Mouse (Mus musculus) forebrain, embryonic 12.5 days (tissue): ENCODE results near the gene Olfr787. TPM values are rescaled to one million over a fixed set of nuclear protein-coding genes. Genes with fewer than 3 reads are reported as not detected.

Experiments used
- ATAC-seq: fragments of 200-750 bp; cut with Nextera tagmentation; 2 replicates; pipeline ENCODE4 v1.8.0; 2017; ENCODE audit warnings: moderate TSS enrichment; ENCODE audit not compliant: low FRiP score
- H3K27ac ChIP-seq: fragments of 300-500 bp; sonication (generic); 2 replicates; pipeline ENCODE4 v1.5.1; 2016; ENCODE audit warnings: mild to moderate bottlenecking
- H3K27me3 ChIP-seq: fragments of 300-500 bp; sonication (generic); 2 replicates; pipeline ENCODE4 v1.6.1; 2016; ENCODE audit warnings: mild to moderate bottlenecking
- H3K36me3 ChIP-seq: fragments of 300-500 bp; sonication (generic); replicated peaks from 2 replicates; pipeline ENCODE4 v1.6.1; 2016; ENCODE audit warnings: mild to moderate bottlenecking
- H3K4me1 ChIP-seq: fragments of 300-500 bp; sonication (generic); 2 replicates; pipeline ENCODE4 v1.6.1; 2016
- H3K4me2 ChIP-seq: fragments of 300-500 bp; sonication (generic); 2 replicates; pipeline ENCODE4 v1.6.1; 2016; ENCODE audit warnings: mild to moderate bottlenecking, moderate library complexity
- H3K4me3 ChIP-seq: fragments of 300-500 bp; sonication (generic); replicated peaks from 2 replicates; pipeline ENCODE4 v1.5.1; 2016; ENCODE audit warnings: mild to moderate bottlenecking
- H3K9ac ChIP-seq: fragments of 300-500 bp; sonication (generic); 2 replicates; pipeline ENCODE4 v1.6.1; 2016; ENCODE audit warnings: mild to moderate bottlenecking
- H3K9me3 ChIP-seq: fragments of 300-500 bp; sonication (generic); 2 replicates; pipeline ENCODE4 v1.6.1; 2016
- WGBS: fragments of 180-500 bp; shearing (Covaris S2); methylation state at CpG from one replicate; pipeline ENCODE4 v1.1.7; 2016; 5-methylcytosine and 5-hydroxymethylcytosine counted together
- polyA plus RNA-seq: library from polyadenylated mRNA; unstranded; fragments of >200 nt; fragmentation: Nextera tagmentation; extraction: Ambion mirVana; gene quantifications from 2 replicates; pipeline ENCODE4 v1.2.1, GENCODE M21; 2016

The Olfr787 gene
- polyA plus RNA-seq = not detected in 2 replicates

- Histone ChIP-seq H3K4me2 (no peak within 1 kb of the TSS), H3K27ac (no peak within 1 kb of the TSS), H3K9ac (no peak within 1 kb of the TSS), H3K9me3 (no peaks in the 10 kb centered on the region), H3K36me3 (no peaks in the 10 kb centered on the region), H3K4me1 (no peaks in the 10 kb centered on the region), H3K27me3 (no peaks in the 10 kb centered on the region), H3K4me3 (no peak within 1 kb of the TSS)
- WGBS = 89% methylated on average over 3 of the region's 3 CpGs
- no peak for ATAC-seq
Measured at GRCm38 (mm10) chr10:129461562-129461961, at the start of gene Olfr787. Gene Olfr787, plus strand, starts transcription at chr10:129461862.

GRCm38 (mm10) chr10:129427006-129427405, 34.7 kb upstream of the Olfr787 start, which contains the start of gene Olfr786:
Gene Olfr786, plus strand, starts transcription at chr10:129427306.
- Histone ChIP-seq H3K9me3 (no peaks in the 10 kb centered on the region), H3K9ac (no peak within 1 kb of the TSS), H3K27me3 (no peaks in the 10 kb centered on the region), H3K27ac (no peak within 1 kb of the TSS), H3K4me2 (no peak within 1 kb of the TSS), H3K4me3 (no peak within 1 kb of the TSS), H3K4me1 (no peaks in the 10 kb centered on the region), H3K36me3 (no peaks in the 10 kb centered on the region)
- ATAC-seq = no peak

- no peak within 1 kb of the TSS for H3K27ac ChIP-seq
- H3K9me3 ChIP-seq = no peaks in the 10 kb centered on the region
- H3K4me3 ChIP-seq = no peak within 1 kb of the TSS
- H3K36me3 ChIP-seq = no peaks in the 10 kb centered on the region
- H3K27me3 ChIP-seq = no peaks in the 10 kb centered on the region
- no peaks in the 10 kb centered on the region; the same call in 1 of the 2 replicates for H3K4me1 ChIP-seq
- H3K9ac ChIP-seq = no peak within 1 kb of the TSS
- no peak within 1 kb of the TSS for H3K4me2 ChIP-seq
- no peak for ATAC-seq
Measured at GRCm38 (mm10) chr10:129470698-129471097, 9.0 kb downstream of the Olfr787 start, which contains the start of gene Olfr788. Gene Olfr788, plus strand, starts transcription at chr10:129470998.

- WGBS = 45% methylated on average over 2 of the region's 2 CpGs
- ATAC-seq = no peak
Measured at GRCm38 (mm10) chr10:129473256-129473655, 11.6 kb downstream of the Olfr787 start.

GRCm38 (mm10) chr10:129473723-129474122, 12.1 kb downstream of the Olfr787 start:
- ATAC-seq = 0 out of 2 replicates have a peak, but pooled peaks have one; percentile 20
- Histone ChIP-seq H3K27me3 (no peaks in the 10 kb centered on the region), H3K4me3 (no peak overlapping the region), H3K27ac (no peak overlapping the region), H3K36me3 (no peaks in the 10 kb centered on the region), H3K4me1 (no peaks in the 10 kb centered on the region; the same call in 1 of the 2 replicates), H3K9ac (no peak overlapping the region), H3K4me2 (no peak overlapping the region), H3K9me3 (no peaks in the 10 kb centered on the region)

More at GRCm38 (mm10) chr10:129473256-129473655, 11.6 kb downstream of the Olfr787 start:
- no peaks in the 10 kb centered on the region; the same call in 1 of the 2 replicates for H3K4me1 ChIP-seq
- H3K9me3 ChIP-seq = no peaks in the 10 kb centered on the region
- no peak overlapping the region for H3K9ac ChIP-seq
- H3K4me3 ChIP-seq = no peak overlapping the region
- no peak overlapping the region for H3K4me2 ChIP-seq
- no peaks in the 10 kb centered on the region for H3K36me3 ChIP-seq
- no peak overlapping the region for H3K27ac ChIP-seq
- no peaks in the 10 kb centered on the region for H3K27me3 ChIP-seq

GRCm38 (mm10) chr10:129484452-129484851, 22.8 kb downstream of the Olfr787 start, which contains the start of gene Olfr789:
Gene Olfr789, plus strand, starts transcription at chr10:129484752.
- H3K27me3 ChIP-seq = no peaks in the 10 kb centered on the region

GRCm38 (mm10) chr10:129490101-129490500, 28.4 kb downstream of the Olfr787 start:
- Histone ChIP-seq H3K4me1 (no peaks in the 10 kb centered on the region), H3K27ac (no peak overlapping the region), H3K27me3 (no peaks in the 10 kb centered on the region), H3K9ac (no peak overlapping the region), H3K9me3 (no peaks in the 10 kb centered on the region), H3K4me2 (no peak overlapping the region), H3K36me3 (no peaks in the 10 kb centered on the region), H3K4me3 (no peak overlapping the region)
- 81% methylated on average over 2 of the region's 2 CpGs for WGBS
- no peak for ATAC-seq

More at GRCm38 (mm10) chr10:129484452-129484851, 22.8 kb downstream of the Olfr787 start, which contains the start of gene Olfr789:
- Histone ChIP-seq H3K4me2 (no peak within 1 kb of the TSS), H3K27ac (no peak within 1 kb of the TSS), H3K4me1 (no peaks in the 10 kb centered on the region), H3K9ac (no peak within 1 kb of the TSS), H3K4me3 (no peak within 1 kb of the TSS), H3K36me3 (no peaks in the 10 kb centered on the region), H3K9me3 (no peaks in the 10 kb centered on the region)
- no peak for ATAC-seq
- WGBS = 70% methylated on average over 2 of the region's 2 CpGs

GRCm38 (mm10) chr10:129498192-129498591, 36.5 kb downstream of the Olfr787 start, which contains the start of gene Olfr790:
Gene Olfr790, plus strand, starts transcription at chr10:129498492.
- no peaks in the 10 kb centered on the region for H3K36me3 ChIP-seq
- no peak within 1 kb of the TSS for H3K27ac ChIP-seq
- no peaks in the 10 kb centered on the region for H3K9me3 ChIP-seq

More at GRCm38 (mm10) chr10:129498192-129498591, 36.5 kb downstream of the Olfr787 start, which contains the start of gene Olfr790:
- no peak within 1 kb of the TSS for H3K4me3 ChIP-seq
- no peaks in the 10 kb centered on the region for H3K4me1 ChIP-seq
- no peak for ATAC-seq
- no peak within 1 kb of the TSS for H3K4me2 ChIP-seq
- no peak within 1 kb of the TSS for H3K9ac ChIP-seq
- no peaks in the 10 kb centered on the region for H3K27me3 ChIP-seq

Other genes starting within 250 kb of the Olfr787 start
- not detected in 2 replicates for gene Olfr774, start 225.7 kb upstream of the Olfr787 start, polyA plus RNA-seq
- gene Olfr775, start 213.4 kb upstream of the Olfr787 start, polyA plus RNA-seq = not detected in 2 replicates
- not detected in 2 replicates for gene Olfr776, start 202.7 kb upstream of the Olfr787 start, polyA plus RNA-seq
- gene Olfr777, start 190.4 kb upstream of the Olfr787 start, polyA plus RNA-seq = not detected in 2 replicates
- not detected in 2 replicates for gene Olfr780, start 143.7 kb upstream of the Olfr787 start, polyA plus RNA-seq
- not detected in 2 replicates for gene Olfr781, start 133.0 kb upstream of the Olfr787 start, polyA plus RNA-seq
- not detected in 2 replicates for gene Olfr782, start 113.0 kb upstream of the Olfr787 start, polyA plus RNA-seq
- gene Olfr784, start 77.8 kb upstream of the Olfr787 start, polyA plus RNA-seq = 0.12 and 0.17 TPM in 2 replicates
- gene Olfr785, start 56.4 kb upstream of the Olfr787 start, polyA plus RNA-seq = not detected in 2 replicates
- gene Olfr786, start 34.6 kb upstream of the Olfr787 start, polyA plus RNA-seq = not detected in 2 replicates
- gene Olfr788, start 9.1 kb downstream of the Olfr787 start, polyA plus RNA-seq = not detected in 2 replicates
- not detected in 2 replicates for gene Olfr789, start 22.9 kb downstream of the Olfr787 start, polyA plus RNA-seq
- gene Olfr790, start 36.6 kb downstream of the Olfr787 start, polyA plus RNA-seq = not detected in 2 replicates
- gene Olfr791, start 59.9 kb downstream of the Olfr787 start, polyA plus RNA-seq = not detected in 2 replicates
- gene Olfr792, start 77.3 kb downstream of the Olfr787 start, polyA plus RNA-seq = not detected in 2 replicates
- gene Olfr794, start 105.8 kb downstream of the Olfr787 start, polyA plus RNA-seq = not detected in 2 replicates
- not detected in 2 replicates for gene Olfr796, start 150.7 kb downstream of the Olfr787 start, polyA plus RNA-seq
- gene Olfr798, start 166.1 kb downstream of the Olfr787 start, polyA plus RNA-seq = not detected in 2 replicates
- not detected in 2 replicates for gene Olfr799, start 175.6 kb downstream of the Olfr787 start, polyA plus RNA-seq
- not detected in 2 replicates for gene Olfr800, start 195.8 kb downstream of the Olfr787 start, polyA plus RNA-seq
- not detected in 2 replicates for gene Olfr801, start 212.0 kb downstream of the Olfr787 start, polyA plus RNA-seq
- gene Olfr802, start 226.3 kb downstream of the Olfr787 start, polyA plus RNA-seq = 0.04 TPM in 1 of 2 replicates, not detected in the other
- not detected in 2 replicates for gene Olfr803, start 232.4 kb downstream of the Olfr787 start, polyA plus RNA-seq
- not detected in 2 replicates for gene Olfr804, start 241.3 kb downstream of the Olfr787 start, polyA plus RNA-seq